Mouse (Mus musculus) induced T-regulatory cell, adult 2 months (primary cell): ENCODE measurements around the gene E330009J07Rik.
A peak's percentile ranks its signal among the peaks of the same experiment; 100 is the strongest.

Experiments
- DNase-seq: peaks from one replicate; pipeline ENCODE4 v3.0.0-alpha.2; 2012; ENCODE audit warnings: low read depth

The E330009J07Rik gene

DNA sequence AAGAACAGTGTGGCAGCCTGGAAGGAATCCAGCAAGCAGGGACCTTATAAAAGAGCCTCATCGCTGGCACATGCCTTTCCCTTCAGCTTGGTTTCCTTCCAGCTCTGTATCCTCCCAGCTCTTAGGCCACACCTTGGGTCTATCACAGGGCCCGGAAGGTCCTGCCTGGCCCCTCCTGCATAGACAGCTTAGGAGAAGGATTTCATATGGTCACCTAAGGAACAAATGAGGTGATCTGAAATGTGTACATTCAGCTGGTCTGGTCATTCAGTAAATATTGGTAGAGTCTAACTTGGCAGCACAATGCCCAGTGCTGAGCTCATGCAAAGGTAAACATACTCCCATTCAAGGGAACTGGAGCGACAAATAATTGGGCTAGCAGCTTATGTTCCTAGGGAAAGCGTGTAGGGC is 6.4 kb downstream of the E330009J07Rik start:
- no peak for DNase-seq

- DNase-seq: no peak
These were observed 7.2 kb downstream of the E330009J07Rik start for GRCm38 (mm10) chr6:40428696-40429095.

- no peak for DNase-seq
These were observed 8.5 kb downstream of the E330009J07Rik start for GRCm38 (mm10) chr6:40427441-40427840.

DNA sequence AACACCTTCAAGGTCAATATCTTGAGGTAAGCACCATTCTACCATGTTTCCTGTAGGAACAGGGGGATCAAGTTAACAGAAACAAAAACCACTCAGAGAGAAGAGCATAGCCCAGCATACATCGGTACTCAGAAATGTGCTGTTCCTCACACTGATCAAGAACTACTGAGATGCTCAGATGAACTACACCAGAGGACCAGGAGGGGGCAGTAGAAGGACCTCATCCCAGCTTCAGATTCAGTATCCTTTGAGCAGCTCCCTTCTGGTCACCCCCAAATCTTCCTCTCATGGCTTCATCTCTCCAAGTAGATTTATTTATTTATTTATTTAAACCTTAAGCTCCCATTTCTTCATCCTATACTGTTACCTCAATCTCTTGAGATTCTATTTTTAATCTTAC is 12.2 kb downstream of the E330009J07Rik start:
- DNase-seq: peak; percentile 81

GRCm38 (mm10) chr6:40423013-40423412 is 12.9 kb downstream of the E330009J07Rik start:
- DNase-seq: no peak

- DNase-seq: no peak
These were observed 14.8 kb downstream of the E330009J07Rik start for GRCm38 (mm10) chr6:40421099-40421498.

GRCm38 (mm10) chr6:40418386-40418785 is 17.5 kb downstream of the E330009J07Rik start:
- DNase-seq: no peak

DNA sequence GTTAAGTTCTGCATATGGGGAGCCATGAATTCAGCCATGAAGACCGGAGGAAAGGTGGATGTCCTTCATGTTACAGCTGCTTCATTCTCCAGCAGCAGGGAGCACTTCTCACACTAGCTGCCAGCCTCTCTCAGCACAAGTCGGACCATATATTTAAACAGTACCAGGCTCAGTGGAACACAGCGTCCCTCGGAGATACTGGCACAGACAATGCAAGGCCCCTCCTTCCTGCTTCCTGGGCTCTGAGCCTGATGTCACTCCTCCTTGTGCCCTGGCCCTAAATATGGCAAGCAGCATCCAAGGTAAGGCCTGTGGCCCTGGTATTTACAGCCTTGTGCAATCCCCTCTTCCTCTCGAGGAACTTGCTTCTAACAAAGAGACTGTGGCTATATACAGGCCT is 20.1 kb downstream of the E330009J07Rik start:
- DNase-seq: no peak

DNA sequence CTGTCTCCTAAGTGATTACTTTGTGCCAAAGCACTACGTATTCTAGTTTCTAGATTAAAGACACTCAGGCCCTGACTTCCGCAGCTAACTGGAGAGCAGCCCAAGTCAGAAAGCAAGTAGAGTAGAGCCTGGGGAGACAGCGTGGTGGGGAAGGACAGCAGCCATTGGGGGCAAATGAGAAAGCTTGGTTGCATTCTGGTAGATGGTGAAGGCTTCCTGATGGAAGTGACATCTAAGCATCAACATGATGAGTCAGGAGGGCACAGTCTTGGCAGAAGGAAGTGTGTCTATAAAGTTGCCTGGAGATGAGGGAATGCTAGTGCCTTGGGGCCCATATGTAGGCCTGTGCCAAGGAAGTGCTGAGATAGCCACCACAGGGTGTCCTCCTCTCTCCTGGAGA is 22.4 kb downstream of the E330009J07Rik start:
- no peak for DNase-seq

- DNase-seq: no peak
These were observed 22.9 kb downstream of the E330009J07Rik start for GRCm38 (mm10) chr6:40413046-40413445.

- no peak for DNase-seq
These were observed 24.9 kb downstream of the E330009J07Rik start for GRCm38 (mm10) chr6:40411085-40411484.

GRCm38 (mm10) chr6:40403640-40404285 is 32.2 kb downstream of the E330009J07Rik start:
- DNase-seq: no peak

GRCm38 (mm10) chr6:40402031-40402430 is 33.9 kb downstream of the E330009J07Rik start:
- no peak for DNase-seq

- peak; percentile 40 for DNase-seq
These were observed 42.7 kb downstream of the E330009J07Rik start for GRCm38 (mm10) chr6:40393213-40393612.

DNA sequence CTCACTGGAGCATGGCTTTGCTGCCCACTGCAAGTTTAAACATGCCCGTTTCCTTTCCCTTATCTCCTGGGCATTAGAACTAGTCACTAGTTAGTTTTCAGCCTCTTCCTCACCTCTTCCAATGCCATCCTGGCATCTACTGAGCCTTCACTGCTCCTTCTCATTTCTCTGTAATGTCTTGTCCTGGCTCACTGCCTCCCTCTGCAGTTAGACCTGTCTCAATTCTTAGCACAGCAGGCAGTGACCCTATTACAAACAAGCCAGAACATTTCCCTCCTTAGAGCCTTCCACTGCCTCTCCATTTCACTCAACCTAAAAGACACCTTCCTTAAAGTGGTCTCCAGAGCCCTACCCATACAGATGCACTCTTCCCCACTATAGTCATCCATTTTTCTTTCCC is 45.0 kb downstream of the E330009J07Rik start:
- DNase-seq: no peak

GRCm38 (mm10) chr6:40388660-40389059 is 47.3 kb downstream of the E330009J07Rik start:
- DNase-seq: no peak

DNA sequence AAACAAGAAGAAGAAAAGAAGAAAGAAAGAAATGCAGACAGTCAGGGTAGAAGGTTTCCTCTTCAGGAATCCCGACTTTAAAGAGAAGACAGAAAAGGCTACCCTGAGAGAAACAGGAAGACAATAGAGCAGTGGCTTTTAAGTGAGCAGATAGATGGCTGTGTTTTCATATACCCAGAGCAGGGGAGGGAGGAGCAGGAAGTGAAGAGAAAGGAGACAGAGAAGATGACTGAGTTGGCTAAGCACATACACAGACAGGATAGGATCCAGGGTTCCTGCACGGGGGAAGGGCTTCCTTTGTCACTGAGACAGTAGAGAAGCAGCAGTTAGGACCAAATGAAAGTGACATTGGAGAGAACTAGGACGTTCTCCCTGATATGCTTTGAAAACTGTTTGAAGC is 50.3 kb downstream of the E330009J07Rik start:
- DNase-seq: peak; percentile 11

DNA sequence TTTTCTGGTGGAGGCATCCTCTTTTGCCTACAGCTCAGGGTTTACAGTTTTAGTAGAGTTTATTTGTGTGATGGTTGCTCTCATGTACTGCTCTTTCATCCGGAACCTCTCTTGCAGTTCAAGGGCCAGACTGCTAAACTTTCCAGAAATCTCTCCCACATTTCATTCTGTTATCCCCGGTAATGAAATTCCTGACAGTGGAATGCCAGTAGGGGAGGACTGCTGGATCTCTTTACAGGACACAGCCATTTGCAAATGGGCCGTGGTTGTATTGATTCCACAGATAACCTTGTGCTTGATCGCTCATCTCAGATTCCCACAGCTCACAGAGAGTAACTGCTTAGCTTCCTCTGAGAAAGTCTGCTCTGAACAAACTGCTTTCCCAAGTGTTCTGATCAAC is 54.0 kb downstream of the E330009J07Rik start:
- no peak for DNase-seq

- no peak for DNase-seq
These were observed 55.8 kb downstream of the E330009J07Rik start for GRCm38 (mm10) chr6:40380181-40380580.

DNA sequence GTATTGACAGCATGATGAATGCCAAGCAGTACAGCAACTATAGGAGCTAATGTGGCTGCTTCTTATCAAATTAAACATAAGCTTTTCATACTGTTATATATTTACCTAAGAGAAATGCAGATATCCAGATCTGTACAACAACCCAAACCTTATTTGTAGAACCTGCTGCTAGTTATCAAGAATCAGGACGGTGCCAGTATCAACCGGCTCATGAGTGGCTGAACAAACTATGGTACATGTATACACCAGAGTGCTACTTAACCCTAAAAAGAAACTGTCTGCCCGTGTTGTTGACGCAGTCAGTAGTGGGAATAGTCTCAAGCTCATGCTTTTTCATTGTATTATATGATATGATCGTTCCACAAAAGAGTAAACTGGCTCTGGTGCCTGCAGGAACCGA is 64.9 kb downstream of the E330009J07Rik start:
- DNase-seq: no peak

GRCm38 (mm10) chr6:40353360-40353759 is 82.6 kb downstream of the E330009J07Rik start:
- peak; percentile 25 for DNase-seq
